Mouse (Mus musculus) limb, embryonic 10.5 days (tissue): ENCODE data around the gene Slc6a17. TPM values are rescaled to one million over a fixed set of nuclear protein-coding genes. Genes with fewer than 3 reads are reported as not detected.

ENCODE experiments used
- polyA plus RNA-seq: library from polyadenylated mRNA; unstranded; fragments of >200 nt; fragmentation: Nextera tagmentation; extraction: Ambion mirVana; gene quantifications from 2 replicates; pipeline ENCODE4 v1.2.1, GENCODE M21; 2016

Gene Slc6a17
- polyA plus RNA-seq, 1 experiment from 2014 or later, result 6.0 TPM

Other genes with a start within 250 kb of the Slc6a17 start
- gene Lamtor5, start 239.2 kb downstream of the Slc6a17 start, polyA plus RNA-seq, result 174 and 179 TPM in 2 replicates
- 1.9 and 4.2 TPM in 2 replicates for gene Slc16a4, start 226.8 kb downstream of the Slc6a17 start, polyA plus RNA-seq
- gene Rbm15, start 184.3 kb downstream of the Slc6a17 start, polyA plus RNA-seq, result 17.2 and 17.4 TPM in 2 replicates
- not detected in 2 replicates for gene Kcnc4, start 58.5 kb downstream of the Slc6a17 start, polyA plus RNA-seq
- gene Ubl4b, start 37.1 kb upstream of the Slc6a17 start, polyA plus RNA-seq, result 0.76 and 0.98 TPM in 2 replicates
- gene Alx3, start 77.0 kb upstream of the Slc6a17 start, polyA plus RNA-seq, result 31.1 and 37.4 TPM in 2 replicates
- not detected in 2 replicates for gene Gm10961, start 113.3 kb upstream of the Slc6a17 start, polyA plus RNA-seq
- gene Strip1, start 113.7 kb upstream of the Slc6a17 start, polyA plus RNA-seq, result 66.4 and 78.1 TPM in 2 replicates
- gene Ahcyl1, start 178.5 kb upstream of the Slc6a17 start, polyA plus RNA-seq, result 83.4 and 98.2 TPM in 2 replicates
- 3.4 and 4.6 TPM in 2 replicates for gene Csf1, start 242.5 kb upstream of the Slc6a17 start, polyA plus RNA-seq